Mouse (Mus musculus): ENCODE measurements around the gene Ankrd23. TPM values are rescaled to one million over a fixed set of nuclear protein-coding genes. Genes with fewer than 3 reads are reported as not detected.

The Ankrd23 gene
- total and polyA plus RNA-seq, 2 experiments from 2014 or later = 5.3 to 9.8 TPM

GRCm38 (mm10) chr1:36529274-36529673, 7.4 kb downstream of the Ankrd23 start:
- H3K9ac ChIP-seq = no peak overlapping the region
- no peaks in the 10 kb centered on the region for H3K4me1 ChIP-seq (ENCODE audit: insufficient read depth)
- 94% methylated on average over 4 of the region's 4 CpGs for WGBS
- H3K27me3 ChIP-seq (ENCODE audit: insufficient read depth, low read length) = no peaks in the 10 kb centered on the region
- no peaks in the 10 kb centered on the region for H3K9me3 ChIP-seq (ENCODE audit: low read length)
- H3K36me3 ChIP-seq (ENCODE audit: insufficient read depth) = peaks cover 28% of the 10 kb centered on the region
- H3K27ac ChIP-seq (ENCODE audit: low read depth, low read length) = no peak overlapping the region
- H3K4me3 ChIP-seq (ENCODE audit: low read depth, low read length) = no peak overlapping the region
- no peak for TF ChIP-seq CTCF (IDR thresholded peaks at IDR 0.05; ENCODE audit: low read depth)
- no peak for DNase-seq
- H3K4me2 ChIP-seq (ENCODE audit: low read depth) = no peak overlapping the region
- no peak for ATAC-seq

DNA sequence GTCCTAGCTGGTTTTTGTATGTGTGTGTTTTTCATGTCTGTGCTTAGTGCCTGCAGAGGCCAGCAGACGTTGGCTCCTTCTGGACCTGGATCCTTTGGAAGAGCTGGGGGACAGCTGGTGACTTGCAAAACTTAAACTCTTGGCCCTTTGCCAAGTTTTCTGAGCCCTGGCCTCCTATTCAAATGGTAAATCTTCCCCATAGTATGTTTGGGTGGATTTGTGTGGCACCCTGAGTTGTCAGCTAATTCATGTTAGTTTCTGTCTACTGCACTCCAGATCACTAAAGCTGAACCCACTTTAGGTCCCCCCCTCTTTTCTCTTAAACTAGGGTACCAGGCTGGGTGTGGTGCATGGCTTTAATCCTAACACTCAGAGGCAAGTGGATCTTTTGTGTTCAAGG, 8.3 kb downstream of the Ankrd23 start:
- H3K27ac ChIP-seq (ENCODE audit: low read depth, low read length) = peak overlapping the region; percentile 35; the same call in 1 of the 2 replicates
- no peaks in the 10 kb centered on the region for H3K4me1 ChIP-seq (ENCODE audit: insufficient read depth)
- DNase-seq = peak; percentile 61
- no peak overlapping the region for H3K4me3 ChIP-seq (ENCODE audit: low read depth, low read length)
- WGBS = 3% methylated on average over 1 of the region's 1 CpGs
- no peak overlapping the region for H3K9ac ChIP-seq
- no peaks in the 10 kb centered on the region for H3K9me3 ChIP-seq (ENCODE audit: low read length)
- peak; percentile 62 for ATAC-seq
- peaks cover 36% of the 10 kb centered on the region for H3K36me3 ChIP-seq (ENCODE audit: insufficient read depth)
- no peak for TF ChIP-seq CTCF (IDR thresholded peaks at IDR 0.05; ENCODE audit: low read depth)
- H3K4me2 ChIP-seq (ENCODE audit: low read depth) = no peak overlapping the region
- H3K27me3 ChIP-seq (ENCODE audit: insufficient read depth, low read length) = no peaks in the 10 kb centered on the region

- no peak overlapping the region for H3K4me2 ChIP-seq (ENCODE audit: low read depth)
- no peak overlapping the region for H3K27ac ChIP-seq (ENCODE audit: low read depth, low read length)
- H3K36me3 ChIP-seq (ENCODE audit: insufficient read depth) = peaks cover 50% of the 10 kb centered on the region
- ATAC-seq = no peak
- no peak for DNase-seq
- no peak for TF ChIP-seq CTCF (IDR thresholded peaks at IDR 0.05; ENCODE audit: low read depth)
- H3K4me3 ChIP-seq (ENCODE audit: low read depth, low read length) = no peak overlapping the region
- no peak overlapping the region for H3K9ac ChIP-seq
- WGBS = 84% methylated on average over 10 of the region's 10 CpGs
- no peaks in the 10 kb centered on the region for H3K27me3 ChIP-seq (ENCODE audit: insufficient read depth, low read length)
- H3K9me3 ChIP-seq (ENCODE audit: low read length) = no peaks in the 10 kb centered on the region
- H3K4me1 ChIP-seq (ENCODE audit: insufficient read depth) = no peaks in the 10 kb centered on the region
Observed at GRCm38 (mm10) chr1:36526903-36527302, 9.8 kb downstream of the Ankrd23 start.

- no peak for TF ChIP-seq CTCF (IDR thresholded peaks at IDR 0.05; ENCODE audit: low read depth)
- 90% methylated on average over 12 of the region's 12 CpGs for WGBS
- peaks cover 62% of the 10 kb centered on the region for H3K36me3 ChIP-seq (ENCODE audit: insufficient read depth)
Observed at GRCm38 (mm10) chr1:36525774-36526173, 10.9 kb downstream of the Ankrd23 start.

GRCm38 (mm10) chr1:36524058-36524457, 12.6 kb downstream of the Ankrd23 start:
- Histone ChIP-seq H3K27me3 (ENCODE audit: insufficient read depth, low read length) (no peaks in the 10 kb centered on the region), H3K4me1 (ENCODE audit: insufficient read depth) (no peaks in the 10 kb centered on the region), H3K27ac (ENCODE audit: low read depth, low read length) (no peak overlapping the region), H3K9ac (no peak overlapping the region), H3K36me3 (ENCODE audit: insufficient read depth) (peaks cover 78% of the 10 kb centered on the region), H3K9me3 (ENCODE audit: low read length) (no peaks in the 10 kb centered on the region), H3K4me2 (ENCODE audit: low read depth) (no peak overlapping the region), H3K4me3 (ENCODE audit: low read depth, low read length) (no peak overlapping the region)
- DNase-seq = no peak
- no peak for ATAC-seq
- 69% methylated on average over 5 of the region's 5 CpGs for WGBS
- no peak for TF ChIP-seq CTCF (IDR thresholded peaks at IDR 0.05; ENCODE audit: low read depth)

More at GRCm38 (mm10) chr1:36525774-36526173, 10.9 kb downstream of the Ankrd23 start:
- H3K4me1 ChIP-seq (ENCODE audit: insufficient read depth) = no peaks in the 10 kb centered on the region
- H3K27me3 ChIP-seq (ENCODE audit: insufficient read depth, low read length) = no peaks in the 10 kb centered on the region
- no peak for DNase-seq
- no peak overlapping the region for H3K27ac ChIP-seq (ENCODE audit: low read depth, low read length)
- H3K9me3 ChIP-seq (ENCODE audit: low read length) = no peaks in the 10 kb centered on the region
- H3K4me2 ChIP-seq (ENCODE audit: low read depth) = no peak overlapping the region
- no peak overlapping the region for H3K9ac ChIP-seq
- no peak for ATAC-seq
- H3K4me3 ChIP-seq (ENCODE audit: low read depth, low read length) = no peak overlapping the region

- Histone ChIP-seq H3K9ac (no peak overlapping the region), H3K9me3 (ENCODE audit: low read length) (no peaks in the 10 kb centered on the region), H3K27ac (ENCODE audit: low read depth, low read length) (no peak overlapping the region), H3K27me3 (ENCODE audit: insufficient read depth, low read length) (no peaks in the 10 kb centered on the region), H3K36me3 (ENCODE audit: insufficient read depth) (peaks cover 84% of the 10 kb centered on the region), H3K4me2 (ENCODE audit: low read depth) (no peak overlapping the region), H3K4me3 (ENCODE audit: low read depth, low read length) (no peak overlapping the region), H3K4me1 (ENCODE audit: insufficient read depth) (no peaks in the 10 kb centered on the region)
- ATAC-seq = no peak
- peak; percentile 14 for DNase-seq
- 28% methylated on average over 9 of the region's 9 CpGs for WGBS
- no peak for TF ChIP-seq CTCF (IDR thresholded peaks at IDR 0.05; ENCODE audit: low read depth)
Observed at GRCm38 (mm10) chr1:36523332-36524013, 13.2 kb downstream of the Ankrd23 start.

- TF ChIP-seq CTCF (IDR thresholded peaks at IDR 0.05; ENCODE audit: low read depth) = no peak
- H3K27me3 ChIP-seq (ENCODE audit: insufficient read depth, low read length) = no peaks in the 10 kb centered on the region
- no peak overlapping the region for H3K4me2 ChIP-seq (ENCODE audit: low read depth)
- no peaks in the 10 kb centered on the region for H3K9me3 ChIP-seq (ENCODE audit: low read length)
- no peak overlapping the region for H3K9ac ChIP-seq
- DNase-seq = no peak
- peaks cover 89% of the 10 kb centered on the region for H3K36me3 ChIP-seq (ENCODE audit: insufficient read depth)
- no peak overlapping the region for H3K4me3 ChIP-seq (ENCODE audit: low read depth, low read length)
- WGBS = 88% methylated on average over 7 of the region's 7 CpGs
- ATAC-seq = no peak
- H3K27ac ChIP-seq (ENCODE audit: low read depth, low read length) = no peak overlapping the region
- H3K4me1 ChIP-seq (ENCODE audit: insufficient read depth) = no peaks in the 10 kb centered on the region
Observed at GRCm38 (mm10) chr1:36522210-36522609, 14.5 kb downstream of the Ankrd23 start.
